Mouse (Mus musculus): ENCODE measurements around the gene Dclk2.

- TF ChIP-seq USF1 (IDR thresholded peaks at IDR 0.05; ENCODE audit: low read depth, low read length) (no peak), CHD1 (IDR thresholded peaks at IDR 0.05; ENCODE audit: low read depth, low read length) (no peak), ZKSCAN1 (IDR thresholded peaks at IDR 0.05; ENCODE audit: low read depth, low read length) (no peak), CTCF (IDR thresholded peaks at IDR 0.05 in 2 of 3, conservative IDR thresholded peaks at IDR 0.05 in 1 of 3; ENCODE audit: control insufficient read depth in 1 of 3, insufficient read depth in 1 of 3, low read depth in 2 of 3, low read length in 3 of 3, poor library complexity in 1 of 3, severe bottlenecking in 1 of 3) (no peak), HCFC1 (IDR thresholded peaks at IDR 0.05; ENCODE audit: low read depth, low read length) (no peak), POLR2A (IDR thresholded peaks at IDR 0.05; ENCODE audit: control insufficient read depth in 1 of 2, insufficient read depth in 1 of 2, low read depth in 1 of 2, low read length in 2 of 2, poor library complexity in 1 of 2) (no peak), TCF12 (IDR thresholded peaks at IDR 0.05; ENCODE audit: low read depth, low read length) (no peak)
Measured at GRCm38 (mm10) chr3:86898366-86898765, 22.3 kb downstream of the Dclk2 start.
